Mouse (Mus musculus) CH12.LX (cell line): Measurements from ENCODE around the gene Ppp1r14a. TPM values are rescaled to one million over a fixed set of nuclear protein-coding genes. Genes with fewer than 3 reads are reported as not detected.

Experiments used
- DNase-seq: peaks from one replicate; pipeline ENCODE4 v3.0.0-alpha.2; 2013; ENCODE audit errors: extremely low read depth
- H3K27ac ChIP-seq: 2 replicates; pipeline ENCODE4 v1.5.1; 2012; ENCODE audit warnings: low read depth, mild to moderate bottlenecking, control low read depth, moderate library complexity; ENCODE audit not compliant: insufficient read depth
- H3K27me3 ChIP-seq: replicated peaks from 2 replicates; pipeline ENCODE3; 2012; ENCODE audit warnings: inconsistent platforms
- H3K36me3 ChIP-seq, 2 experiments: replicated peaks in 1 of 2; 2 replicates each; pipeline versions ENCODE3 to v1.6.1; 2012; ENCODE audit warnings: inconsistent platforms in 1 of 2, low read length in 1 of 2, mild to moderate bottlenecking in 1 of 2, mixed read lengths in 1 of 2, moderate library complexity in 1 of 2; ENCODE audit not compliant: control insufficient read depth in 1 of 2, insufficient read depth in 1 of 2
- H3K4me1 ChIP-seq, 2 experiments: 2 replicates each; pipeline ENCODE4 v1.6.1; 2012; ENCODE audit warnings: inconsistent platforms in 1 of 2, moderate library complexity in 1 of 2; ENCODE audit not compliant: insufficient read depth in 2 of 2, control insufficient read depth in 1 of 2
- H3K4me2 ChIP-seq: 2 replicates; pipeline ENCODE4 v1.6.1; 2012; ENCODE audit warnings: low read depth, mild to moderate bottlenecking, control low read depth; ENCODE audit not compliant: poor library complexity, insufficient read depth, severe bottlenecking
- H3K4me3 ChIP-seq, 3 experiments: fragments of 150-350 bp in 1 of 3; sonication (generic) in 1 of 3; replicated peaks in 1 of 3; 2 replicates each; pipeline versions ENCODE3 to v1.5.1; 2011 to 2012; ENCODE audit warnings: low read depth in 2 of 3, low read length in 2 of 3, mild to moderate bottlenecking in 2 of 3, moderate library complexity in 2 of 3, control low read depth in 1 of 3, improper control_type of control experiment in 1 of 3, inconsistent platforms in 1 of 3, mixed read lengths in 1 of 3; ENCODE audit not compliant: poor library complexity in 1 of 3
- H3K79me2 ChIP-seq: replicated peaks from 2 replicates; pipeline ENCODE4 v1.6.1; 2012; ENCODE audit warnings: mild to moderate bottlenecking, moderate library complexity; ENCODE audit not compliant: control insufficient read depth, poor library complexity, insufficient read depth, severe bottlenecking; ENCODE audit errors: extremely low read depth
- H3K9ac ChIP-seq: 2 replicates; pipeline ENCODE4 v1.6.1; 2012; ENCODE audit warnings: low read depth, mild to moderate bottlenecking, control low read depth, moderate library complexity; ENCODE audit not compliant: insufficient read depth
- H3K9me3 ChIP-seq: replicated peaks from 2 replicates; pipeline ENCODE3; 2012; ENCODE audit warnings: low read length, inconsistent platforms, mixed read lengths
- BHLHE40 ChIP-seq: IDR thresholded peaks from 2 replicates; pipeline ENCODE4 v1.6.1; 2011; ENCODE audit warnings: mild to moderate bottlenecking, low read depth, low read length, improper control_type of control experiment
- CHD1 ChIP-seq: IDR thresholded peaks from 2 replicates; pipeline ENCODE4 v1.6.1; 2012; ENCODE audit warnings: low read depth, low read length, improper control_type of control experiment, inconsistent platforms
- CTCF ChIP-seq, 2 experiments: IDR thresholded peaks in 1 of 2; conservative IDR thresholded peaks in 1 of 2; 2 replicates each; pipeline ENCODE4 v1.5.1; 2011 to 2012; ENCODE audit warnings: low read depth in 2 of 2, low read length in 2 of 2, improper control_type of control experiment in 1 of 2, inconsistent platforms in 1 of 2, mild to moderate bottlenecking in 1 of 2, moderate library complexity in 1 of 2
- ELF1 ChIP-seq: IDR thresholded peaks from 2 replicates; pipeline ENCODE4 v1.6.1; 2014; ENCODE audit warnings: low read depth, mild to moderate bottlenecking, inconsistent platforms, low read length, improper control_type of control experiment
- EP300 ChIP-seq: IDR thresholded peaks from 2 replicates; pipeline ENCODE4 v1.6.1; 2011; ENCODE audit warnings: low read length, improper control_type of control experiment
- GABPA ChIP-seq: IDR thresholded peaks from 2 replicates; pipeline ENCODE4 v1.6.1; 2012; ENCODE audit warnings: low read depth, low read length, improper control_type of control experiment, inconsistent platforms; ENCODE audit not compliant: insufficient replicate concordance
- HCFC1 ChIP-seq: IDR thresholded peaks from 2 replicates; pipeline ENCODE4 v1.6.1; 2012; ENCODE audit warnings: low read depth, mild to moderate bottlenecking, inconsistent platforms, low read length, improper control_type of control experiment
- IRF4 ChIP-seq: IDR thresholded peaks from 2 replicates; pipeline ENCODE4 v1.6.1; 2014; ENCODE audit warnings: low read depth, mild to moderate bottlenecking, inconsistent platforms, low read length, improper control_type of control experiment
- JUN ChIP-seq: IDR thresholded peaks from 2 replicates; pipeline ENCODE4 v1.6.1; 2011; ENCODE audit warnings: low read depth, mild to moderate bottlenecking, low read length, improper control_type of control experiment, moderate library complexity; ENCODE audit not compliant: insufficient read depth
- KAT2A ChIP-seq: IDR thresholded peaks from 2 replicates; pipeline ENCODE4 v1.6.1; 2012; ENCODE audit warnings: low read length, improper control_type of control experiment, inconsistent platforms; ENCODE audit not compliant: insufficient replicate concordance
- MAFK ChIP-seq: IDR thresholded peaks from 2 replicates; pipeline ENCODE4 v1.6.1; 2011; ENCODE audit warnings: low read length, improper control_type of control experiment; ENCODE audit not compliant: insufficient replicate concordance
- MAX ChIP-seq: IDR thresholded peaks from 2 replicates; pipeline ENCODE4 v1.6.1; 2011; ENCODE audit warnings: low read length, improper control_type of control experiment
- MAZ ChIP-seq: IDR thresholded peaks from 2 replicates; pipeline ENCODE4 v1.6.1; 2012; ENCODE audit warnings: low read depth, mild to moderate bottlenecking, inconsistent platforms, low read length, improper control_type of control experiment, moderate library complexity
- NRF1 ChIP-seq: IDR thresholded peaks from 2 replicates; pipeline ENCODE4 v1.6.1; 2014; ENCODE audit warnings: low read depth, mild to moderate bottlenecking, inconsistent platforms, low read length, improper control_type of control experiment, moderate library complexity
- PAX5 ChIP-seq: IDR thresholded peaks from 2 replicates; pipeline ENCODE4 v1.6.1; 2012; ENCODE audit warnings: low read length, inconsistent platforms, mixed read lengths
- POLR2A ChIP-seq: IDR thresholded peaks from 2 replicates; pipeline ENCODE4 v1.6.1; 2011; ENCODE audit warnings: low read depth, mild to moderate bottlenecking, improper control_type of control experiment, low read length
- POLR2AphosphoS2 ChIP-seq: IDR thresholded peaks from 2 replicates; pipeline ENCODE4 v1.6.1; 2011; ENCODE audit warnings: low read depth, low read length, improper control_type of control experiment
- RAD21 ChIP-seq: IDR thresholded peaks from 2 replicates; pipeline ENCODE4 v1.6.1; 2011; ENCODE audit warnings: low read depth, mild to moderate bottlenecking, low read length, improper control_type of control experiment, moderate library complexity
- RCOR1 ChIP-seq: conservative IDR thresholded peaks from 2 replicates; pipeline ENCODE4 v1.6.1; 2012; ENCODE audit warnings: low read depth, mild to moderate bottlenecking, inconsistent platforms, low read length, improper control_type of control experiment
- SMC3 ChIP-seq: IDR thresholded peaks from 2 replicates; pipeline ENCODE4 v1.6.1; 2011; ENCODE audit warnings: low read depth, low read length, improper control_type of control experiment
- TCF12 ChIP-seq: IDR thresholded peaks from 2 replicates; pipeline ENCODE4 v1.6.1; 2014; ENCODE audit warnings: low read depth, mild to moderate bottlenecking, inconsistent platforms, low read length, improper control_type of control experiment
- USF2 ChIP-seq: conservative IDR thresholded peaks from 2 replicates; pipeline ENCODE4 v1.6.1; 2011; ENCODE audit warnings: low read depth, low read length, improper control_type of control experiment
- ZC3H11A ChIP-seq: IDR thresholded peaks from 2 replicates; pipeline ENCODE4 v1.6.1; 2012; ENCODE audit warnings: low read depth, mild to moderate bottlenecking, inconsistent platforms, low read length, improper control_type of control experiment
- ZMIZ1 ChIP-seq: IDR thresholded peaks from 2 replicates; pipeline ENCODE4 v1.6.1; 2012; ENCODE audit warnings: low read depth, mild to moderate bottlenecking, inconsistent platforms, low read length, improper control_type of control experiment
- ZNF384 ChIP-seq: IDR thresholded peaks from 2 replicates; pipeline ENCODE4 v1.6.1; 2012; ENCODE audit warnings: low read depth, low read length, improper control_type of control experiment, inconsistent platforms
- dilution Hi-C: fragments of 300-500 bp; cut with MboI; formaldehyde crosslinking; loops from 2 replicates; pipeline ENCODE4 v1.14.3; 2020; ENCODE audit warnings: low sequenced_read_pairs; ENCODE audit not compliant: extremely low pct_unique_long_range_greater_than_20kb, extremely low pct_ligation_motif_present
- in situ Hi-C: fragments of 300-500 bp; cut with MboI; formaldehyde crosslinking; loops from 3 replicates; pipeline ENCODE4 v1.14.3; 2019; ENCODE audit warnings: low sequenced_read_pairs, low pct_ligation_motif_present, low pct_unique_long_range_greater_than_20kb, mixed read lengths
- polyA plus RNA-seq: library from polyadenylated mRNA; unstranded; fragments of >175 nt; gene quantifications from 2 replicates; pipeline ENCODE4 v1.2.1, GENCODE M21; 2012; ENCODE audit warnings: low read depth; ENCODE audit not compliant: insufficient read length
- total RNA-seq, 2 experiments: library from RNA; depleted of rRNA; stranded (reverse); fragments of 300-350 nt in 1 of 2; fragments of >200 nt in 1 of 2; gene quantifications; 2 replicates each; pipeline ENCODE4 v1.2.3; 2012 to 2014

Gene Ppp1r14a
- total and polyA plus RNA-seq, 3 experiments: not detected

GRCm38 (mm10) chr7:29277510-29277909, 11.6 kb upstream of the Ppp1r14a start:
- H3K9ac ChIP-seq: no peak overlapping the region
- H3K4me1 ChIP-seq: peaks cover 0 to 4% of the 10 kb centered on the region in 2 experiments; a peak in 2 of 4 replicates
- no peak overlapping the region for H3K27ac ChIP-seq
- TF ChIP-seq ELF1 (no peak), ZC3H11A (no peak), KAT2A (no peak)
- TF ChIP-seq, all 38 proteins: peak for 0
- dilution Hi-C loops (no loop called here), in situ Hi-C loops (no loop called here)
- no peaks in the 10 kb centered on the region for H3K36me3 ChIP-seq
- H3K4me2 ChIP-seq: no peak overlapping the region
- peaks cover 20% of the 10 kb centered on the region for H3K27me3 ChIP-seq
- peaks cover 3% of the 10 kb centered on the region for H3K9me3 ChIP-seq
- DNase-seq: no peak
- H3K79me2 ChIP-seq: no peaks in the 10 kb centered on the region
- H3K4me3 ChIP-seq: no peak overlapping the region

- H3K9ac ChIP-seq: no peak overlapping the region
- no peak for TF ChIP-seq IRF4
- TF ChIP-seq SMC3: no peak
- no peak for TF ChIP-seq RAD21
- TF ChIP-seq ZNF384: no peak
- TF ChIP-seq JUN: no peak
- TF ChIP-seq POLR2AphosphoS2: no peak
- no peak for TF ChIP-seq PAX5
- H3K4me3 ChIP-seq: no peak overlapping the region
- DNase-seq: no peak
- H3K4me2 ChIP-seq: no peak overlapping the region
- peaks cover 0 to 4% of the 10 kb centered on the region in 2 experiments; a peak in 2 of 4 replicates for H3K4me1 ChIP-seq
- H3K27me3 ChIP-seq: peaks cover 27% of the 10 kb centered on the region
- in situ Hi-C loops: no loop called here
- H3K27ac ChIP-seq: no peak overlapping the region
- H3K36me3 ChIP-seq: no peaks in the 10 kb centered on the region
- H3K9me3 ChIP-seq: peaks cover 3% of the 10 kb centered on the region
- H3K79me2 ChIP-seq: no peaks in the 10 kb centered on the region
- dilution Hi-C loops: no loop called here
Observed at GRCm38 (mm10) chr7:29279261-29279660, 9.8 kb upstream of the Ppp1r14a start.

- Histone ChIP-seq H3K27me3 (peaks cover 32% of the 10 kb centered on the region), H3K9me3 (peaks cover 3% of the 10 kb centered on the region), H3K4me2 (no peak overlapping the region), H3K4me3 (no peak overlapping the region), H3K36me3 (no peaks in the 10 kb centered on the region), H3K4me1 (peaks cover 0 to 4% of the 10 kb centered on the region in 2 experiments; a peak in 2 of 4 replicates), H3K79me2 (no peaks in the 10 kb centered on the region), H3K9ac (no peak overlapping the region), H3K27ac (no peak overlapping the region)
- dilution Hi-C loops: no loop called here
- no peak for TF ChIP-seq BHLHE40
- TF ChIP-seq POLR2AphosphoS2: no peak
- no peak for TF ChIP-seq RCOR1
- no peak for TF ChIP-seq MAX
- no peak for TF ChIP-seq JUN
- TF ChIP-seq GABPA: no peak
- no peak for TF ChIP-seq ELF1
- TF ChIP-seq HCFC1: no peak
- TF ChIP-seq MAZ: no peak
- TF ChIP-seq USF2: no peak
- no peak for TF ChIP-seq ZNF384
- TF ChIP-seq TCF12: no peak
- TF ChIP-seq ZMIZ1: no peak
- no peak for TF ChIP-seq NRF1
- TF ChIP-seq MAFK: no peak
- no peak for TF ChIP-seq CTCF (conservative IDR thresholded peaks at IDR 0.05 in 1 of 2, IDR thresholded peaks at IDR 0.05 in 1 of 2; ENCODE audit: low read depth in 2 of 2, low read length in 2 of 2)
- TF ChIP-seq EP300: no peak
- no peak for TF ChIP-seq POLR2A
- TF ChIP-seq CHD1: no peak
- no peak for TF ChIP-seq IRF4
- no peak for DNase-seq
- in situ Hi-C loops: no loop called here
Observed at GRCm38 (mm10) chr7:29279924-29280323, 9.2 kb upstream of the Ppp1r14a start.
